Mouse (Mus musculus): ENCODE measurements around the gene Pip4k2b. TPM values are rescaled to one million over a fixed set of nuclear protein-coding genes. Genes with fewer than 3 reads are reported as not detected.
A peak's percentile ranks its signal among the peaks of the same experiment; 100 is the strongest.

Pip4k2b gene
- total RNA-seq, 2 experiments from 2014 or later = 20.7 to 22.6 TPM

- intact Hi-C loops (cut with DNase I) = loop anchor here (2.0 kb wide), 1 partner anchor 40 kb away; no protein-coding TSS in a partner anchor
- DNase-seq = peak; percentile 77 to 84
Measured at GRCm38 (mm10) chr11:97698741-97699611, 45.5 kb downstream of the Pip4k2b start.

GRCm38 (mm10) chr11:97697891-97698529 lies 46.5 kb downstream of the Pip4k2b start:
- no peak for DNase-seq
- intact Hi-C loops (cut with DNase I) = loop anchor here (2.0 kb wide), 1 partner anchor 39 kb away; no protein-coding TSS in a partner anchor

DNA sequence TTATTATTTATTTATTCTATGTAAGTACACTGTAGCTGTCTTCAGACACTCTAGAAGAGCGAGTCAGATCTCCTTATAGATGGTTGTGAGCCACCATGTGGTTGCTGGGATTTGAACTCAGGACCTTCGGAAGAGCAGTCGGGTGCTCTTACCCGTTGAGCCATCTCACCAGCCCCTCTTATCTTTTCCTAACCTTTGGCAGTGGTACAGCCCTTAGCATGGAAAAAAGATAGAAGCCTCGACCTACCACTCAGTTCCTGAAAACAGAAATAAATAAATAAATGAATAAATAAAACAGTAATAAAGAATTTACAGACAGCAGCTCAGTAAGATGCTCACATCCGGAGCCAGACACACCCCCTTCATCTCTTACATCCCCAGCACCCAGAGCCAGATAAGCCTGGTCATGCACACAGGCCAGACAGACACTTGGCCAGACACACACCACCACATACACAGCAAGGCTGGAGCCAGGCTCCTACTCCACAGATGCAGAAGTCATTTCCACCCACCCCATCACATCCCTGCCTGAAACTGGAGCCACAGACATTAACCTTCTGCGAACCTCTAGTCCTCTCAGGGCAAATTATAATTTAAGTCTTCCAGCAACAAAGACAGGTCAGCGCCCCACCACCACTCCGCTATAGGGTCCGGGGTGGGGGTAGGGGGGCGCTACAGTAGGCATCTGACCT lies 47.2 kb downstream of the Pip4k2b start:
- intact Hi-C loops (cut with DNase I) = no loop called here
- no peak for DNase-seq

DNA sequence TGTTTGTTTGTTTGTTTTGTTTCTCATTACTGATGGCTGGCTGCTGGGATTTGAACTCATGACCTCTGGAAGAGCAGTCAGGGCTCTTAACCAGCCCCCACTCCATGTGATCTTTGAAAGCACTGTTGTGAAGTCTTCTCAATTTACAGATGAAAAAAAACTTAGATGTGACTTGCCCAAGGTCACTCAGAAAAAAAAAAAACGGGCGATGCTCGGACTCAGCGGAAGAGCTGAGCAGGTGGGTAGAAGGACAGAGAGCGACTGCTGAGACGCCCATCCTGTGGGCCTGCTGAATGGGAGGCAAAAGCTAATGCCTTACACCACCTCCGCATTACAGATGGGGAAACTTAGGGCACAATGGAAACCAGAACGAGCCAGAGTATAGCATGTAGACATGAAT lies 47.8 kb downstream of the Pip4k2b start:
- intact Hi-C loops (cut with DNase I) = no loop called here
- DNase-seq = no peak

- intact Hi-C loops (cut with DNase I) = no loop called here
- DNase-seq = no peak
Measured at GRCm38 (mm10) chr11:97695712-97696401, 48.6 kb downstream of the Pip4k2b start.

GRCm38 (mm10) chr11:97694921-97695711 lies 49.4 kb downstream of the Pip4k2b start:
- intact Hi-C loops (cut with DNase I) = no loop called here
- DNase-seq = peak in 1 of 2 experiments; percentile 65

GRCm38 (mm10) chr11:97694435-97694834 lies 50.1 kb downstream of the Pip4k2b start:
- intact Hi-C loops (cut with DNase I) = no loop called here
- no peak for DNase-seq

DNA sequence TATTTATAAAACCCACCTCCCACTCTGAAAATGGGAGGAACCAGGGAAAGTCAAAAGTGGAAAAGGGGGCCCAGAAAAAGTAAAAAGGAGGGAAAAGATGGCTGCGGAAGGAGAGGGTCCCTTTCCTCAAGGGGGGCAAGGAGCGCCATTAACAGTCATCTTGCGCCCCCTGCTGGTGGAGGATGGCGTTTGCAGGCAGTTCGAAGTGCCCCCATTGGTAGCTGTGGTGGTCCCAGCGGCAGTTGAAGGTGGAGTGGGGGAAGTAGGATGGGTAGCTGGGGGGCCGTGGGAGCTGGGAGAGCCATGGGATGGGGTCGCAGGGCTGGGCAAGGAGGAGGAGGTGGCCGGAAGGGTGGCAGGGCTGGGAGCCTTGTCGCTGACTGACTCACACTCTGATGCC lies 54.6 kb downstream of the Pip4k2b start:
- DNase-seq = peak; percentile 70 to 79
- intact Hi-C loops (cut with DNase I) = loop anchor here (2.0 kb wide), 1 partner anchor 201 kb away; no protein-coding TSS in a partner anchor

GRCm38 (mm10) chr11:97687061-97687460 lies 57.4 kb downstream of the Pip4k2b start:
- no peak for DNase-seq

GRCm38 (mm10) chr11:97686322-97686908 lies 58.1 kb downstream of the Pip4k2b start:
- DNase-seq = no peak
- intact Hi-C loops (cut with DNase I) = loop anchor here (1.0 kb wide), 1 partner anchor 22 kb away; no protein-coding TSS in a partner anchor

More at GRCm38 (mm10) chr11:97687061-97687460, 57.4 kb downstream of the Pip4k2b start:
- intact Hi-C loops (cut with DNase I) = loop anchor here (1.0 kb wide), 1 partner anchor 42 kb away; no protein-coding TSS in a partner anchor

DNA sequence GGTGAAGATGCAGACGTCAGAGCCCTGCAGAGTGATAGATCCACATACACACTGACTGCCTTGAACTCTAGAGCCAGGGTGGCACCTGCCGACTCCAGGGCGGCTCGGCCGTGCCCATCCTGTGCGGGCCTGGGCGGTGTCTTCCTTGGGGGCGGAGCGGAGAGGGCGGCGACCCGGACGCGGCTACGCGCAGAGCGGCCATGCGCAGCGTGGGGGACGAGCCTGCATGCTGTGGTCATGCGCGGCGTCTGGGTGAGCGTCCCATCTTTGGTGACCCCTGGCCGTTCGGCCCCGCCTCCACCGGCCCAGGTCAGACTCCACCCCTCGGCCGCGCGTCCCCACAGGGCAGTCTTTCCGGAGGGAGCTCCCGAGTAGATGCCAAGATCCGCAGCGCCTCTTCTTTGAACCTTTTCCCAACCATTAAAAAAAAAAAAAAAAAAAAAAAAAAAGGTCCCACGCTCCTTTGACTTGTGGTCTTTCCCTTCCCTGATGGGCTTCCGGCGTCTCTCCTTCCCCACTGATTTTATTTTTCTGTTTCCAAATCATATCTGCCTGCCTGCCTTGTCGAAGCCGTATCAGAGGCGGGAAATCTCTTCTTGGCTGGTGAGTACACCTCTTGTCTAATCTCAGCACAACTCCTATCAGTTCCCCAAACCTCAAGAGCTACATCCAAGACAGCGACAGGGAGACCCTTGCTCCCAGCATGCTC lies 58.7 kb downstream of the Pip4k2b start, which contains the start of gene Cisd3:
TSS of gene Cisd3 (plus strand) at position 214 of the 709 bp plus-strand sequence.
- intact Hi-C loops (cut with DNase I) = loop anchor here (1.0 kb wide), 1 partner anchor 21 kb away; no protein-coding TSS in a partner anchor

DNA sequence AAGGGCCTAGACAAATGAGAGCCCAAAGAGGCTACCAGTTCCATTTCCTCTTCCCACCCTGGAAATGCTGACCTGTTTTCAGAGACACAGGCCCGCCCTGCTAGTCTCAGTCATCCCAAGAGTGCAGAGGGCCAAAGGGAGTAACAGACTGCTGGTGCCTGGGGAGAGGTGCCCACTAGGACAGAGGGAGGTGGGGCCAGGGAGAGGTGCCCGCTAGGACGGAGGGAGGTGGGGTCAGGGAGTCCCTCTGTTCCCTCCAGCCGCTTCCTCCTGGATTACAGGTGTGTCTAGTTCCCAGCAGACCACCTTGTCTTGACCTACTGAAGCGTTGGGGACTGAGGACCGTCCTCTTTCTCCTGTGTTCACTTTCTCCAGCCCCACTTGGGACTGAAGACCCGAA lies 59.7 kb downstream of the Pip4k2b start:
- intact Hi-C loops (cut with DNase I) = no loop called here
- DNase-seq = no peak

More for the DNA sequence above, 58.7 kb downstream of the Pip4k2b start, which contains the start of gene Cisd3:
- DNase-seq = peak; percentile 94

- DNase-seq = no peak
- intact Hi-C loops (cut with DNase I) = no loop called here
Measured at GRCm38 (mm10) chr11:97684063-97684680, 60.3 kb downstream of the Pip4k2b start.

GRCm38 (mm10) chr11:97682504-97683055 lies 61.9 kb downstream of the Pip4k2b start:
- intact Hi-C loops (cut with DNase I) = no loop called here
- DNase-seq = no peak

GRCm38 (mm10) chr11:97680430-97680829 lies 64.1 kb downstream of the Pip4k2b start:
- DNase-seq = peak; percentile 52 to 60
- intact Hi-C loops (cut with DNase I) = no loop called here

DNA sequence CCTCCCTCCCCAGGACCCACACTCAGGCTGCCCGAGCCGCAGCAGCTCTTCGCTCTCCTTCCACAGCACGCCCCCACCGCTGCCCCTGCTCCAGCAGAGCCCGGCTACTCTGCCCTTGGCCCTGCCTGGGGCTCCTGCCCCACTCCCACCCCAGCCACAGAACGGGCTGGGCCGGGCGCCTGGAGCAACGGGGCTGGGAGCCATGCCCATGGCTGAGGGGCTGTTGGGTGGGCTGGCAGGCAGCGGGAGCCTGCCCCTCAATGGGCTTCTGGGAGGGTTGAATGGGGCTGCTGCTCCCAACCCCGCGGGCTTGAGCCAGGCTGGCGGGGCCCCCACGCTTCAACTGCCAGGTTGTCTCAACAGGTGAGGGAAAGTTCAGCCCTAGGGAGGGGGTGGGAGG lies 66.2 kb downstream of the Pip4k2b start:
- intact Hi-C loops (cut with DNase I) = no loop called here
- DNase-seq = no peak

DNA sequence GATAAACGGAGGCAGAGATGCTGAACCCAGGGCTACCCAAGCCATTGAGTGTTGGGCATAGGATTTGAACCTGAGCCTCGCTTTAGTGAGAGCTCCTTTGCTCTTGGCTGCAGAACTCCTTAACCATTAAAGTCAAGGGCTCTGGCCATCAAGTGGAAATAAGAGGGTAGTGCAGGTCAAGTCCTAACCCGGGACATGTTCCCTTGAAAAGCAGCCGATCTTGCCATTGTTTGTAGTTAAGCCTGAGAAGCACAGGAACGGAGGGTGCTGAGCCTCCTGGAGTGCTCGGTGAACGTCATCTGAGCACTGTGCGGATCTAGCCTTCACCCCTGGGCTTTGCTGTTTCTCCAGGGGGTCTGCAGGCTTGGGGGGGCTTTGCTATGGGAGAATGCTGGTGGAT lies 66.7 kb downstream of the Pip4k2b start:
- intact Hi-C loops (cut with DNase I) = no loop called here
- no peak for DNase-seq

Measured in heart, postnatal 14 days (tissue).